10 mouse cellular contexts compared by ENCODE assay signal in the genomic region with DNA sequence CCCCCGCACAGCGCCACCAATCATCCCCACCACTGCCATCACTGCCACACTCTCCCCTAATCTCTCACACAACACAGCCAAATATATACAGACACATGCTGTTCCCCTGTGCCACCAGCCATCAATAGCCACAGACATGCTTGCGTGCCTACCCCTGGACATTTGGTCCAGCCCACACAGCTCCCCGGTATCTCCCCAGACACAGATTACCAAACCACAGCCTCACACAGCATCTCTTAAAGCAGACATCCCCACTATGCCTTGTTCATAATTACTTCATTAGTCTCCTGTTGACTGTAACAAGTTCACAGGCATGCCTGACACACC. TPM values are rescaled to one million over a fixed set of nuclear protein-coding genes. Genes with fewer than 3 reads are reported as not detected.
A peak's percentile ranks its signal among the peaks of the same experiment; 100 is the strongest.
DNase-seq lines count a peak whose midpoint lies in the region; ATAC-seq and TF ChIP-seq lines count a peak whose summit lies in the region.
"Had no signal": no experiment of that assay in that cellular context is flagged by ENCODE, and none has a peak within 500 bp of the region (broad histone marks: within the 10 kb centered on the region; RNA-seq: fewer than 3 reads in every experiment).

No protein-coding gene starts in this region.

- no peak for TF ChIP-seq POLR2A in thymus, adult 2 months (IDR thresholded peaks at IDR 0.05; ENCODE audit: control insufficient read depth, extremely low read depth, insufficient read depth, low read length, poor library complexity)

- 42% methylated on average over 4 of the region's 4 CpGs for WGBS in heart, embryonic 12.5 days
- 73% methylated on average over 4 of the region's 4 CpGs for WGBS in thymus, adult 2 months
- WGBS in limb, embryonic 10.5 days: 84% methylated on average over 4 of the region's 4 CpGs

- ATAC-seq in heart, embryonic 12.5 days (ENCODE audit: insufficient number of reproducible peaks, low FRiP score): no peak
- ATAC-seq in activated CD4-positive, CD25-positive, alpha-beta regulatory T cell, adult 4 months: no peak

- peak overlapping the region; percentile 96 for H3K27ac ChIP-seq in heart, embryonic 12.5 days (ENCODE audit: poor library complexity, severe bottlenecking)
- peak overlapping the region; percentile 63 for H3K27ac ChIP-seq in thymus, adult 2 months (ENCODE audit: control insufficient read depth, insufficient read depth, low read length)
- peak overlapping the region; percentile 91 for H3K27ac ChIP-seq in limb, embryonic 10.5 days

- H3K4me1 ChIP-seq in heart, embryonic 12.5 days (replicated peaks): peaks cover 91% of the 10 kb centered on the region
- peaks cover 84% of the 10 kb centered on the region for H3K4me1 ChIP-seq in thymus, adult 2 months (replicated peaks; ENCODE audit: control insufficient read depth, insufficient read depth, low read length)
- H3K4me1 ChIP-seq in limb, embryonic 10.5 days: peaks cover 80% of the 10 kb centered on the region

- no peak for DNase-seq in heart, postnatal 10 days
- no peak for DNase-seq in thymus, adult 2 months
- no peak for DNase-seq in thymus, postnatal 0 days (ENCODE audit: low spot score)
- DNase-seq in limb, embryonic 10.5 days (ENCODE audit: low spot score): no peak
- DNase-seq in left cerebral cortex, postnatal 14 days (ENCODE audit: low spot score in 2 of 2): no peak
- no peak for DNase-seq in right cerebral cortex, postnatal 14 days
- DNase-seq: adrenal gland, postnatal 36 days had no signal

- H3K27me3 ChIP-seq in heart, embryonic 12.5 days (replicated peaks): no peaks in the 10 kb centered on the region
- H3K27me3 ChIP-seq in thymus, adult 2 months (ENCODE audit: control insufficient read depth, insufficient read depth, low read length): no peaks in the 10 kb centered on the region
- H3K27me3 ChIP-seq in limb, embryonic 10.5 days (ENCODE audit: low read depth, poor library complexity, severe bottlenecking): 0 out of 2 replicates have a peak, but pooled peaks cover 9% of the 10 kb centered on the region
- H3K27me3 ChIP-seq: CH12.LX had no signal

- no peak overlapping the region for H3K4me3 ChIP-seq in heart, embryonic 12.5 days
- H3K4me3 ChIP-seq in thymus, adult 2 months (ENCODE audit: control insufficient read depth, insufficient read depth, low read length): no peak overlapping the region
- no peak overlapping the region for H3K4me3 ChIP-seq in limb, embryonic 10.5 days

- peak overlapping the region; percentile 32; the same call in 1 of the 2 replicates for H3K9ac ChIP-seq in heart, embryonic 12.5 days

- H3K36me3 ChIP-seq in heart, embryonic 12.5 days: no peaks in the 10 kb centered on the region
- H3K36me3 ChIP-seq in thymus, adult 2 months (ENCODE audit: control insufficient read depth, insufficient read depth, low read length): no peaks in the 10 kb centered on the region
- H3K36me3 ChIP-seq in limb, embryonic 10.5 days: no peaks in the 10 kb centered on the region

- no peak for TF ChIP-seq CTCF in thymus, adult 2 months (IDR thresholded peaks at IDR 0.05; ENCODE audit: borderline replicate concordance, control insufficient read depth, extremely low read depth, insufficient read depth, low read length, poor library complexity)

- peak overlapping the region; percentile 39 for H3K4me2 ChIP-seq in heart, embryonic 12.5 days

- intact Hi-C loops in heart, postnatal 10 days (cut with DNase I): loop anchor here (1.0 to 5.0 kb wide), 2 partner anchors 34 to 80 kb away; a partner anchor contains a TSS
- intact Hi-C loops in left cerebral cortex, postnatal 14 days (cut with DNase I): no loop called here

- H3K9me3 ChIP-seq in heart, embryonic 12.5 days (replicated peaks): no peaks in the 10 kb centered on the region
- H3K9me3 ChIP-seq in limb, embryonic 10.5 days (replicated peaks): no peaks in the 10 kb centered on the region

RNA-seq across cellular contexts. Expression of a gene that starts 38.9 kb away (rescaled TPM):
- 68.5 and 70.1 TPM in 2 replicates for polyA plus RNA-seq in heart, embryonic 12.5 days (2016; fragmentation: Nextera tagmentation; extraction: Ambion mirVana)
- total RNA-seq in heart, postnatal 10 days (2021): 100 to 1,000 TPM; 134 to 164 TPM
- polyA plus RNA-seq in thymus, adult 2 months (2012; rRNA removed): 163 and 186 TPM in 2 replicates
- polyA plus RNA-seq in thymus, postnatal 0 days (2015; fragmentation: Nextera tagmentation; extraction: Ambion mirVana): 140 and 190 TPM in 2 replicates
- polyA plus RNA-seq in limb, embryonic 10.5 days (2016; fragmentation: Nextera tagmentation; extraction: Ambion mirVana): 62.9 and 73.7 TPM in 2 replicates
- total RNA-seq in left cerebral cortex, postnatal 14 days (2021): 10 to 100 TPM; 27.3 to 34.8 TPM
- polyA plus RNA-seq in activated CD4-positive, CD25-positive, alpha-beta regulatory T cell, adult 4 months (2017; shearing (Covaris generic)): 100 to 1,000 TPM in 1 of 2 experiments, 10 to 100 TPM in 1; 83.0 to 104 TPM
